Mouse (Mus musculus) kidney, embryonic 14.5 days (tissue): Measurements from ENCODE around the gene Tbc1d10c. TPM values are rescaled to one million over a fixed set of nuclear protein-coding genes. Genes with fewer than 3 reads are reported as not detected.
A peak's percentile ranks its signal among the peaks of the same experiment; 100 is the strongest.

Experiments
- ATAC-seq: fragments of 200-750 bp; cut with Nextera tagmentation; 2 replicates; pipeline ENCODE4 v1.8.0; 2017; ENCODE audit warnings: moderate number of reproducible peaks, mild to moderate bottlenecking, moderate TSS enrichment, moderate library complexity; ENCODE audit not compliant: low FRiP score, low TSS enrichment
- H3K27ac ChIP-seq: fragments of 300-500 bp; sonication (generic); 2 replicates; pipeline ENCODE4 v1.5.1; 2014; ENCODE audit warnings: low read depth, mild to moderate bottlenecking, low read length, moderate library complexity, mixed read lengths
- H3K27me3 ChIP-seq: fragments of 300-500 bp; sonication (generic); 2 replicates; pipeline ENCODE4 v1.6.1; 2014; ENCODE audit warnings: mild to moderate bottlenecking, low read length; ENCODE audit not compliant: control insufficient read depth, insufficient read depth
- H3K36me3 ChIP-seq: fragments of 300-500 bp; sonication (generic); 2 replicates; pipeline ENCODE4 v1.6.1; 2014; ENCODE audit warnings: low read length, mixed read lengths; ENCODE audit not compliant: control insufficient read depth, insufficient read depth
- H3K4me1 ChIP-seq: fragments of 300-500 bp; sonication (generic); 2 replicates; pipeline ENCODE4 v1.6.1; 2014; ENCODE audit warnings: low read length, mixed read lengths; ENCODE audit not compliant: control insufficient read depth, insufficient read depth
- H3K4me2 ChIP-seq: fragments of 300-500 bp; sonication (generic); replicated peaks from 2 replicates; pipeline ENCODE4 v1.6.1; 2014; ENCODE audit warnings: low read depth, mild to moderate bottlenecking, low read length
- H3K4me3 ChIP-seq: fragments of 300-500 bp; sonication (generic); 2 replicates; pipeline ENCODE4 v1.5.1; 2014; ENCODE audit warnings: mild to moderate bottlenecking, low read length
- H3K9ac ChIP-seq: fragments of 300-500 bp; sonication (generic); 2 replicates; pipeline ENCODE4 v1.6.1; 2014; ENCODE audit warnings: low read depth, mild to moderate bottlenecking, low read length, moderate library complexity
- H3K9me3 ChIP-seq: fragments of 300-500 bp; sonication (generic); 2 replicates; pipeline ENCODE4 v1.6.1; 2016; ENCODE audit warnings: low read length; ENCODE audit not compliant: control insufficient read depth
- WGBS: fragments of 180-500 bp; shearing (Covaris S2); extraction: QIAGEN DNeasy Blood & Tissue Kit; methylation state at CpG from one replicate; pipeline ENCODE4 v1.1.7; 2014; 5-methylcytosine and 5-hydroxymethylcytosine counted together
- polyA plus RNA-seq: library from polyadenylated mRNA; unstranded; fragments of >200 nt; fragmentation: Nextera tagmentation; extraction: Ambion mirVana; gene quantifications from 2 replicates; pipeline ENCODE4 v1.2.1, GENCODE M21; 2014

The Tbc1d10c gene
- polyA plus RNA-seq, 1 experiment from 2014 or later = 3.2 TPM

DNA sequence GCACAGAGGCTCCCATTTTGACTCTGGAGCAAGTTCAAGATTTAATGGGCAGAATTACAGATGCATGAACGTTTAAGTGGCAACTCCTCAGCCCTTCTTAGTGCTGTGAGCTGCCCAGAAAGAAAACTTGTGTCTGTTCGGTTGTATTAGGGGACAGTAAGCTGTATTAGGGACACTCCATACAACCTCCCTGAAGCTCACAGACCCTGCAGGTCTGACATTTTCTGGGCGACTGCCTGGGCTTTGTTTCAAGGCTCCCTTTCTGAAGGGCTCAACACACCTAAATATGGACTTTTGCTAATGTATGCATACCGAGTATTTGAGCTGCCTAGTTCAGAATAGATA lies 27.6 kb downstream of the Tbc1d10c start:
- Histone ChIP-seq H3K9me3 (no peaks in the 10 kb centered on the region), H3K27me3 (no peaks in the 10 kb centered on the region), H3K4me3 (peak overlapping the region; percentile 79), H3K4me1 (peaks cover 11% of the 10 kb centered on the region), H3K9ac (peak overlapping the region; percentile 77), H3K4me2 (peak overlapping the region; percentile 88), H3K27ac (peak overlapping the region; percentile 24; the same call in 1 of the 2 replicates), H3K36me3 (peaks cover 30% of the 10 kb centered on the region)
- peak; percentile 8; the same call in 1 of the 2 replicates for ATAC-seq
- 35% methylated on average over 4 of the region's 4 CpGs for WGBS

DNA sequence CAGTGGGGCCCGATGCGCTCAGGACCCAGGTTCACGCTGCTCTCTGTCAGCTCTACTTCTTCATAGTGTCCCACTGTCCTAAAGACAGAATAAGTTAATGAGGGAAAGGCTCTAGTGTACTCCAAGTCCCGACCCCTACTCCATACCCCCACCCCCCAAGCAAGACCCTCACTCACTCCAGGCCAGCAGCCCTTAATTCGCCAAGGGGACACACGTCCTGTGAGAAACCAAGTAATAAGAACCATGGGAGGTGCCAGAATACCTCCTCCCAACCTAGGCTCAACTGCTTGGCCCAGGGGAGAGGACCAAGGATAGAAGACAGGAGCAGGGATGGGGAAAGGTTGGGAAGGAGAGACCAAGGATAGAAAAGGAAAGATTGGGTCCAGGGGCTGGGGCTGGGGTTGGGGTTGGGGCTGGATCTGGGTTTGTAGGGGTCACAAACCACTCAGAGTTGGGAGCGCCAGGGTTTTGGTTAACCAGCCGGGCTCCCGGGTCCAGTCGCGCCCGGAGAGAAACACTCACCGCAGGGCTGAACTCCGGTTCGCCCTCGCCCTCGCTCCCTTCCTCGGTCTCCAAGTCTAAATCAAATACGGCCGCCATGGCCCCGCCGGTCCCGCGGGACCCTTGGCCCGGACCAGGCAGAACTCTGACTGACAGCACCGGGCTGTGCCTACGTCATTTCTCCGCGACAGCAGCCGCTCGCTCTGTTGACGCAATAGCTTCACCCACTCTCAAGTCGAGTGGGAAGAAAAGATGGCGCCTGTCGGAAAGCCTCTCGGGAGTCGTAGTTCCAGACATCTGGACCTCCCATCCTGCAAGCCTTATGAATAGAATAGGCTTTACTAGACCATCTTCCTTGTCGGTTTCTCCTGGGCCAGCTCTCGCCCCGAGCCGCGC lies 28.2 kb downstream of the Tbc1d10c start, which contains the start of gene Rps6kb2:
Gene Rps6kb2, minus strand, starts transcription at position 709 of the 897 bp plus-strand sequence.
- peak within 1 kb of the TSS; percentile 24; the same call in 1 of the 2 replicates for H3K27ac ChIP-seq
- H3K4me1 ChIP-seq = peaks cover 11% of the 10 kb centered on the region
- peak within 1 kb of the TSS; percentile 77 for H3K9ac ChIP-seq
- peaks cover 36% of the 10 kb centered on the region for H3K36me3 ChIP-seq
- peak; percentile 92 for ATAC-seq
- H3K4me3 ChIP-seq = peak within 1 kb of the TSS; percentile 79
- H3K9me3 ChIP-seq = no peaks in the 10 kb centered on the region
- no peaks in the 10 kb centered on the region for H3K27me3 ChIP-seq
- 6% methylated on average over 42 of the region's 42 CpGs for WGBS
- peak within 1 kb of the TSS; percentile 88 for H3K4me2 ChIP-seq

DNA sequence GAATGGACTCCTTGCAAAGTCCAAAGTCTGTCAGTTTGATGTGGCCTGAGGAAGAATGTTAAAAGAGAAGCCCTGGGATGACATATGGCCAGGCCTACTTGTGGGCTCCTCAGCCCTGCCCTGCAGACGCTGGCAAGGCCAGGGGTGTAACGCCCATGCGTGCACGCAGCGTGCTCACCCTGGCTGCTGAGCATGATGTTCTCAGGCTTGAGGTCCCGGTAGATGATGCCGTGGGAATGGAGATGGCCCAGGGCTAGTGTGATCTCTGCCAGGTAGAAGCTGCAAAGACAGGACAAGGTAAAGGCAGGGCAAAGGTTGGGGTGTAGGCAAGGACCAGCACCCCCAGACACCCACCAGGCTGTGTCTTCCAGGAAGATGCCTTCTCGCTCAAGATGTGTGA lies 32.0 kb downstream of the Tbc1d10c start:
- H3K9ac ChIP-seq = no peak overlapping the region
- peaks cover 15% of the 10 kb centered on the region for H3K4me1 ChIP-seq
- H3K27ac ChIP-seq = no peak overlapping the region
- no peak overlapping the region for H3K4me2 ChIP-seq
- H3K36me3 ChIP-seq = peaks cover 58% of the 10 kb centered on the region
- H3K4me3 ChIP-seq = no peak overlapping the region
- no peak for ATAC-seq
- no peaks in the 10 kb centered on the region for H3K27me3 ChIP-seq
- WGBS = 96% methylated on average over 8 of the region's 8 CpGs
- H3K9me3 ChIP-seq = no peaks in the 10 kb centered on the region

DNA sequence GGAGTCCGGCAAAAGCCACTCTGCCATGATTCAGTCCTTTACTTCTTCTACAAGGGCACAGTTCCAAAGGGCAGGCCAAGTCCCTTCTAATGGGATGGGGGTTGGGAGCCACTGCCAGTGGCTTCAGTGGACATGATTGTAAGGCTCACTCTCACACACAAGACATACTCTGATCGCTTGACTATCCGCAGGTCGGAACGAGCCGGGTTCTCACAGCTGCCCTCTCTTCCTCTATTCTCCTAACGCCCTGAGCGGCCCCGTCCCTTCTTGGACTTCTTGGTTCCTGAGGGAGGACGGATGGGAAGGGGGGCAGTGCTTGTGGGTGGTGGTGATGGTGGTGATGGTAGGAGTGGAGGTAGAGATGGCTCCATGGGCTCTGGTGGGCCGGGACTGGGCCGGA lies 34.3 kb downstream of the Tbc1d10c start:
- Histone ChIP-seq H3K4me2 (no peak overlapping the region), H3K27ac (no peak overlapping the region), H3K9ac (no peak overlapping the region), H3K4me1 (0 out of 2 replicates have a peak, but pooled peaks cover 4% of the 10 kb centered on the region), H3K36me3 (peaks cover 68% of the 10 kb centered on the region), H3K4me3 (no peak overlapping the region), H3K9me3 (no peaks in the 10 kb centered on the region), H3K27me3 (no peaks in the 10 kb centered on the region)
- 88% methylated on average over 12 of the region's 12 CpGs for WGBS
- ATAC-seq = no peak

DNA sequence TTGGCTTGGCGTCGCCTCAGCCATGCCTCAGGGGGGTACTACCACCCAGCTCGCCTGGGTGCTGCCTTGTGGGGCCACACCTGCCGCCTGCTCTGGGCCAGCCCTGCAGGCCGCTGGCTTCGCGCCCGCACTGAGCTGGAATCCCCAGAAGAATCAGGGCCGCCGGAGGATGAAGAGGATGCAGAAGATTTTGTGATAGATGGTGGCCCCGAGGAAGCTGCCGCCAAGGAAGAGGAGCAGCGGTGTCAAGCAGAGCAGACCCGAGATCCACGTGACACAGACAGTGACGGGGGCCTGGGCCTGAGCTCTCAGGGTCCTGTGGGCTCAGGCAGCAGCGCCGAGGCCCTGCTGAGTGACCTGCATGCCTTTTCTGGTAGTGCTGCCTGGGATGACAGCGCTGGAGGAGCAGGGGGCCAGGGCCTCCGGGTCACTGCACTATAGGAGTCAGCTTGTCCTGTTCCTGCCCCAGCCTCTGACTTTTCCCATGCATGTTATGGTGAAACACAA lies 35.0 kb downstream of the Tbc1d10c start:
- ATAC-seq = no peak; the same call in 1 of the 2 replicates
- H3K4me1 ChIP-seq = 0 out of 2 replicates have a peak, but pooled peaks cover 4% of the 10 kb centered on the region
- no peak overlapping the region for H3K4me3 ChIP-seq
- H3K27ac ChIP-seq = peak overlapping the region; percentile 42; the same call in 1 of the 2 replicates
- no peak overlapping the region for H3K4me2 ChIP-seq
- no peak overlapping the region for H3K9ac ChIP-seq
- peaks cover 66% of the 10 kb centered on the region for H3K36me3 ChIP-seq
- no peaks in the 10 kb centered on the region for H3K27me3 ChIP-seq
- H3K9me3 ChIP-seq = no peaks in the 10 kb centered on the region
- WGBS = 66% methylated on average over 20 of the region's 20 CpGs

DNA sequence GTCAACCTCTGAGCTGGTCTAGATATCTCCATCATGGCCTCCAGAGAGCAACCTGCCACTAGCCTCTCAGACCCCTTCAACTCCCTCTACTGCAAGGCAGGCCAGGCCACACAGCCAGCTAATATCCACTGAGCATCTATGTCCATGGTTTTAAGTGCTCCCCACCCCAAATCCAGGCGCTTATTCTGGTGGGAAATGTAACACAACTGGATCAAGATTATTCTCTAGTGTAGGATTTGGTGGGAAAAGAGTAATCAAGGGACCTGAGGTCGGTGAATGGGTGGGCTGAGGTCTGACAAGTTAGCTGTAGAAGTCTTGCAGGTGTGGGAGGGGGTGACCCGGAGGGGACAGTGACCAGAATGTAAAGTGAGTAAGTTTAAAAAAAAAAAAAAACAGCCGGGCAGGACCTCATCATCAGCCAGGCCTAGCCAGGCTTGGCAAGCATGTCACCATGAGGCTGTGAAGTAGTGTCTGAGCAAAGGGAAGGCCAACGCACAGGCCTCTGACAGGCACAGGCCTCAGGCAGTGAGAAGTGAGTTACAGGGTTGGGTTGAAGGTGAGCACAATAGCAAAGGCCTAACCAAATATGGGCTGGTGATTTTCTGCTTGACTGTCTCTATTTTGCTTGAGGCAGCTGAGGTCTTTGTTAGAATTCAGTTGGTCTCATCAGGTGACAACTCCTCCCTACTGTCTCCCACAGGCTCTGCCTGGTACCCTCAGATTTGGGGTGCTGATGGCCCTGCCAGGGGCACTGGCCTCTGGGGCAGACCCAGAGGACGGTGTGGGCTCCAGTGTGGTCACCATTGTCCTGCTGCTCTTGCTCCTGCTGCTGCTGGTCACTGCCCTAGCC lies 35.6 kb downstream of the Tbc1d10c start:
- peak; percentile 58 for ATAC-seq
- no peaks in the 10 kb centered on the region for H3K27me3 ChIP-seq
- H3K9ac ChIP-seq = no peak overlapping the region
- no peaks in the 10 kb centered on the region for H3K9me3 ChIP-seq
- no peak overlapping the region for H3K4me2 ChIP-seq
- H3K4me1 ChIP-seq = 0 out of 2 replicates have a peak, but pooled peaks cover 4% of the 10 kb centered on the region
- peak overlapping the region; percentile 44 for H3K27ac ChIP-seq
- H3K36me3 ChIP-seq = peaks cover 67% of the 10 kb centered on the region
- no peak overlapping the region for H3K4me3 ChIP-seq
- 48% methylated on average over 6 of the region's 6 CpGs for WGBS

DNA sequence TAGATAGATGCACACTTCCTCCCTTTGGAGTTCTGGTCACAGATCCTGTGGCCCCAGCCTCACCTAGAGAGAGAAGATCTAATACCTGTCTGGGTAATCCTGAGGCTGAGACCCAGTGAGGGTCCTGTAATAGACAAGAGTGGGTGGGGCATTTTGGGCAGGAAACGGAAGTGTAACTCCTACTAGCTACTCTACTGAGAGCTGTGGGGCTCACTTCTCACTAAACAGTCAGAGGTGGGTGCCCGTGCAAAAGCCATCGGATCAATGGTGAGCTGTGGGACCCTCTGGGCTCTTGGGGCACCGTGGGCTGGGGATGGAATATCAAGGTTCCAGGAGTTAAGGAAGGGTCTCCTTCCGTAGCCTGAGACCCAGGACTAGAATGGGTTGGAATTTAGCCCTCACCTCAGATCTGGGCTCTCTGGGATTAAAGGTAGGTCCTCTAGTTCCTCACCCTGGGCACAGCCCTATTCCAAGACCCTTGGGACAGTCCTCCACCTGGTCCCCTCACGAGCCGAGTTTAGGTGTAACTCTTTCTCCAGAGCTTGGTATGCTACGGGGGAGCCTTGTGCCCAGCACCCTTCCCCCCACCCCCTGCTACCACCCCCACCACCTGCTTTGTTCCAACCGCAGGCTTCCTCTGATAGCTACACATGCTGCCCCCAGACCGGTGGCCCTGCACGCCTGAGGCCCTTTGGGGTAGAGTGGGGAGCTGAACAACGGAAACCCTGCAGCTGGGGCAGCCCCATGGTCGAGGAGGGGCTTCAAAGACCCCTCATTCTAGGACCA lies 36.5 kb downstream of the Tbc1d10c start:
- H3K4me1 ChIP-seq = peaks cover 5% of the 10 kb centered on the region; the same call in 1 of the 2 replicates
- H3K4me2 ChIP-seq = no peak overlapping the region
- no peaks in the 10 kb centered on the region for H3K27me3 ChIP-seq
- no peak overlapping the region for H3K9ac ChIP-seq
- peaks cover 68% of the 10 kb centered on the region for H3K36me3 ChIP-seq
- no peak overlapping the region for H3K4me3 ChIP-seq
- WGBS = 80% methylated on average over 13 of the region's 13 CpGs
- no peak for ATAC-seq
- no peaks in the 10 kb centered on the region for H3K9me3 ChIP-seq
- no peak overlapping the region for H3K27ac ChIP-seq

DNA sequence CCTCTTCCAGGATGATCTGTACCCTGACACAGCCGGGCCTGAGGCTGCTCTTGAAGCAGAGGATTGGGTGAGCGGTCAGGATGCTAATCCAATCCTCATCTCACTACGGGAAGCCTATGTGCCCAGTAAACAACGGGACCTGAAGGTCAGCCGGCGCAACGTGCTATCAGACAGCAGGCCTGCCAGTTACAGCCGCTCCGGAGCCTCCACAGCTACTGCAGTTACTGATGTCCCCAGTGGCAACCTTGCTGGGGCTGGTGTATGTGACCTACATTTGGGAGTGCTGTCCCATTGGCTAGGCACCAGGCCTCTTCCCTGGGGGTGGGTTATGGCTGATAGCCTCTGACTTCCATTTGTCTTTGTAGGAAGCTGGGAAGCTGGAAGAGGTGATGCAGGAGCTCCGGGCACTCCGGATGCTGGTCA lies 37.8 kb downstream of the Tbc1d10c start, which contains the start of gene Ptprcap:
Gene Ptprcap, plus strand, starts transcription at position 373 of the 423 bp plus-strand sequence.
- Histone ChIP-seq H3K27ac (no peak within 1 kb of the TSS), H3K27me3 (no peaks in the 10 kb centered on the region), H3K9me3 (no peaks in the 10 kb centered on the region), H3K4me1 (peaks cover 12% of the 10 kb centered on the region; the same call in 1 of the 2 replicates), H3K9ac (peak within 1 kb of the TSS; percentile 13; the same call in 1 of the 2 replicates), H3K4me3 (no peak within 1 kb of the TSS), H3K36me3 (peaks cover 54% of the 10 kb centered on the region), H3K4me2 (no peak within 1 kb of the TSS)
- 85% methylated on average over 11 of the region's 11 CpGs for WGBS
- ATAC-seq = no peak
